Mouse (Mus musculus) midbrain, embryonic 16.5 days (tissue): ENCODE data around the gene Ccnq. TPM values are rescaled to one million over a fixed set of nuclear protein-coding genes. Genes with fewer than 3 reads are reported as not detected.

ENCODE experiments used
- ATAC-seq: fragments of 200-750 bp; cut with Nextera tagmentation; 2 replicates; pipeline ENCODE4 v1.8.0; 2017; ENCODE audit warnings: moderate TSS enrichment
- H3K27ac ChIP-seq: fragments of 300-500 bp; sonication (generic); 2 replicates; pipeline ENCODE4 v1.5.1; 2014; ENCODE audit warnings: mild to moderate bottlenecking, low read length, mixed read lengths
- H3K27me3 ChIP-seq: fragments of 300-500 bp; sonication (generic); 2 replicates; pipeline ENCODE4 v1.6.1; 2014; ENCODE audit warnings: low read depth, low read length, mixed read lengths; ENCODE audit not compliant: control insufficient read depth, insufficient read depth
- H3K36me3 ChIP-seq: fragments of 300-500 bp; sonication (generic); 2 replicates; pipeline ENCODE4 v1.6.1; 2014; ENCODE audit warnings: mild to moderate bottlenecking, low read length, moderate library complexity, mixed read lengths; ENCODE audit not compliant: control insufficient read depth, insufficient read depth
- H3K4me1 ChIP-seq: fragments of 300-500 bp; sonication (generic); 2 replicates; pipeline ENCODE4 v1.6.1; 2014; ENCODE audit warnings: mild to moderate bottlenecking, low read length, mixed read lengths; ENCODE audit not compliant: control insufficient read depth, insufficient read depth
- H3K4me2 ChIP-seq: fragments of 300-500 bp; sonication (generic); 2 replicates; pipeline ENCODE4 v1.6.1; 2014; ENCODE audit warnings: mild to moderate bottlenecking, low read length, mixed read lengths
- H3K4me3 ChIP-seq: fragments of 300-500 bp; sonication (generic); 2 replicates; pipeline ENCODE4 v1.5.1; 2014; ENCODE audit warnings: low read depth, mild to moderate bottlenecking, low read length, moderate library complexity, mixed read lengths
- H3K9ac ChIP-seq: fragments of 300-500 bp; sonication (generic); 2 replicates; pipeline ENCODE4 v1.6.1; 2014; ENCODE audit warnings: low read depth, low read length, mixed read lengths
- H3K9me3 ChIP-seq: fragments of 300-500 bp; sonication (generic); replicated peaks from 2 replicates; pipeline ENCODE4 v1.6.1; 2014; ENCODE audit warnings: mild to moderate bottlenecking, low read length, mixed read lengths; ENCODE audit not compliant: control insufficient read depth, poor library complexity, severe bottlenecking
- WGBS: fragments of 180-500 bp; shearing (Covaris S2); extraction: QIAGEN DNeasy Blood & Tissue Kit; methylation state at CpG from one replicate; pipeline ENCODE4 v1.1.7; 2014; 5-methylcytosine and 5-hydroxymethylcytosine counted together
- polyA plus RNA-seq: library from polyadenylated mRNA; unstranded; fragments of >200 nt; fragmentation: Nextera tagmentation; extraction: Ambion mirVana; gene quantifications from 2 replicates; pipeline ENCODE4 v1.2.1, GENCODE M21; 2015

The Ccnq gene
- polyA plus RNA-seq, 1 experiment from 2014 or later: 27.8 TPM

DNA sequence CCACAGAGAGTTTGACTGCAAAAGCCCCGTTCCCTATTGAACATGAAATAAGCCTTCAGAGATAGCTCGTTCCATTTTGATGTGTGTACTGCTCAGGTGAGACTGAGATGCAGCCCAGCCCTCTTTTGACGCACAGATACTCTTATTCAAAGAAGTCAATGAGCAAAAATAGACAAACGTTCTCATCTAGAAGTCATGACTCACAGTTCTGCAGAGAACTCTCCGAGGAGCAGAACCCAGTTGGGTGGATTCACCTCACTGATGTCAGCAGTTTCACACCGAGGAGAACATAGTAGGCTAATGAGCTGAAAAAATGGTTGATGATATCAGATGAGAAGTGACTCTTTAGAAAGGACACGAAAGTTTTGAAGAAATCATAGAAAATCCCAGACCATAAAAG is 5.3 kb downstream of the Ccnq start:
- Histone ChIP-seq H3K9me3 (no peaks in the 10 kb centered on the region), H3K9ac (no peak overlapping the region), H3K27ac (no peak overlapping the region), H3K4me1 (peaks cover 10% of the 10 kb centered on the region), H3K4me2 (no peak overlapping the region), H3K27me3 (no peaks in the 10 kb centered on the region), H3K36me3 (peaks cover 3% of the 10 kb centered on the region; the same call in 1 of the 2 replicates), H3K4me3 (no peak overlapping the region)
- WGBS: 90% methylated on average over 7 of the region's 7 CpGs
- ATAC-seq: no peak

DNA sequence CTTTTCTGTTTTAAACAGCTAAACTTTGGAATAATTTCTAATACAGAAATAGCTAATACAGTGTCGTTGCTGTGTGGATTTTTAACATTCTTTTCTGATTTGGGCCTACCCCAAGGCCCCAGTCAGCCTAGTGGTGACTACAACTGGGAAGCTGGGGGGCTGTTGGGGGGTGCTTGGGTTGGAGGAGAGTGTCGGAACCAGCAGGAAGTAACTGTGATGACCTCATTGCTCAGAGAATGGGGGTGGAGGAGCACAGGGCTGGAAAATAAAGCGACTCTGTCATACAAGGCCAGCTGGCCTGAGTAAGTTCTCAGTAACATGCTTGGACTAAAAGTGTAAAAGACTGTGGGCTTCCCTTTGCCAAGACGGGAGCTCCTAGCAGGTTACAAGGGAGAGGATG is 6.1 kb downstream of the Ccnq start:
- H3K4me2 ChIP-seq: no peak overlapping the region
- WGBS: 65% methylated on average over 4 of the region's 4 CpGs
- H3K36me3 ChIP-seq: peaks cover 3% of the 10 kb centered on the region; the same call in 1 of the 2 replicates
- no peak overlapping the region for H3K27ac ChIP-seq
- no peak overlapping the region for H3K4me3 ChIP-seq
- H3K9ac ChIP-seq: no peak overlapping the region
- no peaks in the 10 kb centered on the region for H3K27me3 ChIP-seq
- H3K4me1 ChIP-seq: peaks cover 5% of the 10 kb centered on the region
- ATAC-seq: no peak
- H3K9me3 ChIP-seq: no peaks in the 10 kb centered on the region

DNA sequence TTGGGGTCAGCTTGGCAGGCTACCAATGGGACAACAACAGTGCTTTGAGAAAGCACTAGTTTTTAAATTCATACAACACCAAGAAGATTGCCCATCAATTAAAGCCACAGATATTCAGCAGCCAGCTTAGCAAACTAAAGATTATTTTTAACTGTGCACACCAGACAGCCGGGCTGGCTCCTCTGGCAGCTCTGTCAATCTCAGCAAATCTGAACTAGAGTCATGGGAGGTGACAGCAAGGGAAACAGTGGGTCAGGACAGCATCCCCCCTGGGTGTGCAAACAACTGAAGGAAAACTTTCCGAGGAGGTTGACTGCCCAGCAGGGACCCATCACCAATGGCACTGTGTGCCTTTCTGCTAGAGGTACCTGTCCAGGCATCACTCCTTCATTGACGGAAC is 9.1 kb downstream of the Ccnq start:
- Histone ChIP-seq H3K4me1 (peaks cover 3% of the 10 kb centered on the region; the same call in 1 of the 2 replicates), H3K4me3 (no peak overlapping the region), H3K9me3 (no peaks in the 10 kb centered on the region), H3K4me2 (no peak overlapping the region), H3K27me3 (no peaks in the 10 kb centered on the region), H3K9ac (no peak overlapping the region), H3K27ac (no peak overlapping the region), H3K36me3 (no peaks in the 10 kb centered on the region)
- ATAC-seq: no peak
- 60% methylated on average over 3 of the region's 3 CpGs for WGBS

DNA sequence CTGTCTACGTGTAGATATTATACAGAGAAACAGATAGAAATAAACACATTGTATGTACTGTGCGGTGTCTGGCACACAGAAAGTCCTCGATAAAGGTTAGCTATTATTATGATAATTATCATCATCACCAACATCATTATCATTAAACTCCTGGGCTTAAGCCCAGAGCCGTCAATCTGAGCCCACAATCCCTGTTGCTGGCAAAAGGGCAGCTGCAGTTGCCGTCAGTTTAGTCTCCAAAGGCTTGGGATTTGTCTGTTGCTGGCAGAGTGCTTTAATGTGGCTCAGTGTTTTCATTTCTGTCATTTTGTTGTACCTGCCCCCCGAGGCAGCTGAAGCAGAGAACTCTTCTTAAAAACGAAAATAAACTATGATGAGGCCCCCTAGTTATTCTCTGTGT is 9.6 kb downstream of the Ccnq start:
- Histone ChIP-seq H3K9me3 (no peaks in the 10 kb centered on the region), H3K27ac (no peak overlapping the region), H3K4me1 (peaks cover 3% of the 10 kb centered on the region; the same call in 1 of the 2 replicates), H3K9ac (no peak overlapping the region), H3K27me3 (no peaks in the 10 kb centered on the region), H3K36me3 (no peaks in the 10 kb centered on the region), H3K4me2 (no peak overlapping the region), H3K4me3 (no peak overlapping the region)
- no peak for ATAC-seq
- WGBS: 25% methylated on average over 7 of the region's 7 CpGs

DNA sequence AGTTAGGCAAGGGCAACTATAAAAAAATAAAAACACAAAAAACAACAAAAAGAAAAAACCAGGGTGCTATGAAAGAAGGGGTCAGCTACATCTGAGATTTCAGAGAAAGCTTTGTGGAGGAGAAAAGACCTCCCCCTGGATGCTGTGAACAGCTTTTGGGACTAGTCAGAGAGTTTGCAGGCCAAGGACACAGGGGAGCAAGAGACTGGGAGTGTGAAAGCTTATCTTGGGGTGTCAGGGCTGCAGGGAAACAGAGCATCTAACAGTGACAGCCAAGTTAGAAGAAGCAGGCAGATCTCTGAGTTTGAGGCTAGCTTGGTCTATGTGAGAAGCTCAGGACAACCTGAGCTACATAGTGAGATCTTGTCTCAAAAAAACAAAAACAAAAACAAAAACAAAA is 12.2 kb downstream of the Ccnq start:
- no peak for ATAC-seq
- H3K9me3 ChIP-seq: no peaks in the 10 kb centered on the region
- H3K27ac ChIP-seq: no peak overlapping the region

DNA sequence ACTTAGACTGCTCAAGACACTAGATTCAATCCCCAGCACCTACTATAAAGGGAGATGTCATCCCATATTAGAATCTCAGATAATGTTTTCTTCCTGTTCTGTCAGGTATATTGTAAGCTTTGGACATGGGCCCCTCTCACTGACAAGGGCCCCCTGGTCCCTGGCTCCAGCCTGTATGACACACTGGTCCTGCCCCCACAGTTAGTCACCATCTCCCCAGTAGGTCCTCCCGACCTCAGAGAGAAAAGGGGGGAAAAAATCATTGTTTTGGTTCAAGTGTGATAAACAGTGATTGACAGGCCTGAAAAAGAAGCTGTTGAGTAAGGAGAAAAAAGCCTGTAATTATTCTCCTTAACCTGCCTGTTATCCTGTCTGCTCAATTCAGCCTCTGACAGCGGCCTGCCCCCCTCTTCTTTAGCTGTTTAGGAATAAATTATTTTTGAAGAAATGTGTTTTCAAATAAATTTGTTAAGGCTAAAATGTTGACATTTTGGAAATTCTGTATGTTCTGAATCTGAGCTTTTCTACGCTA is 14.6 kb downstream of the Ccnq start:
- no peaks in the 10 kb centered on the region for H3K36me3 ChIP-seq
- no peaks in the 10 kb centered on the region for H3K9me3 ChIP-seq
- no peak overlapping the region for H3K4me2 ChIP-seq
- no peak overlapping the region for H3K4me3 ChIP-seq
- H3K27ac ChIP-seq: no peak overlapping the region
- H3K9ac ChIP-seq: no peak overlapping the region
- no peaks in the 10 kb centered on the region for H3K4me1 ChIP-seq
- ATAC-seq: no peak
- H3K27me3 ChIP-seq: no peaks in the 10 kb centered on the region
- WGBS: 33% methylated on average over 3 of the region's 3 CpGs

More for the DNA sequence above, 12.2 kb downstream of the Ccnq start:
- Histone ChIP-seq H3K4me1 (peaks cover 3% of the 10 kb centered on the region; the same call in 1 of the 2 replicates), H3K27me3 (no peaks in the 10 kb centered on the region), H3K9ac (no peak overlapping the region), H3K36me3 (no peaks in the 10 kb centered on the region), H3K4me2 (no peak overlapping the region), H3K4me3 (no peak overlapping the region)

DNA sequence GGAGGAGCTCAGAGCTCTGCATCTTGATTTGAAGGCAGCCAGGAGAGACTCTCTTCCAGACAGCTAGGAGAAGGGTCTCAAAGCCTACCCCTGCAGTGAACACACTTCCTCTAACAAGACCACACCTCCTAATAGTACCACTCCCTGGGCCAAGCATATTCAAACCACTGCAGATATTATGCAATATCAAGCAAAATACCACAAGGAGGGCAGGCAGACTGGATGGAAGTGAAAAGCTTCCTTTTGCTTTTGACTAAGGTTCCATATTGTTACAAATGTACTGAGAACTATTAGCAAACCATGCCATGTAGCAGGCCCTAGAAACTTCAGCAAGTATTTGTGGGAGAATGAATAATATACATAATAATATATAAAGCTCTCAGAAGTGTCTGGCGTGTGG is 16.4 kb downstream of the Ccnq start:
- Histone ChIP-seq H3K27ac (no peak overlapping the region), H3K36me3 (no peaks in the 10 kb centered on the region), H3K9ac (no peak overlapping the region), H3K4me1 (no peaks in the 10 kb centered on the region), H3K4me2 (no peak overlapping the region), H3K27me3 (no peaks in the 10 kb centered on the region), H3K4me3 (no peak overlapping the region), H3K9me3 (no peaks in the 10 kb centered on the region)
- 89% methylated on average over 1 of the region's 1 CpGs for WGBS
- ATAC-seq: no peak

DNA sequence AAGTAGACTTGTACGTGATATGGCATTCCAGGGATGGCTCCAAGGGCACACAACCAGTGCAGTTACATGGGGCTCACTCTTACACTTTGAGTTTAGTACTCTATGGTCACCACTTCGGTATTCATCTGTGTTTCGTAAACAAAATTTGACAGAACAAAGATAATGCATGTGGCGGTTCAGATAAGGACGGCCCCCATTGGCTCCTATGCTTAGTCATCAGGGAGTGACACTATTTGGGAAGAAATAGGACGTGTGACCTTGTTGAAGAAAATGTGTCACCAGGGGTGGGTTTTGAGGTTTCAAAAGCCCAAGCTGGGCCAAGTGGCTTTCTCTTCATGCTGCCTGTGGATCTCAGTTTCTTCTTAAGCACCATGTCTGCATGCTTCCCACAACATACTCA is 18.9 kb downstream of the Ccnq start:
- 91% methylated on average over 6 of the region's 6 CpGs for WGBS
- ATAC-seq: no peak
- no peaks in the 10 kb centered on the region for H3K9me3 ChIP-seq
- no peak overlapping the region for H3K27ac ChIP-seq
- no peak overlapping the region for H3K4me2 ChIP-seq
- no peak overlapping the region for H3K9ac ChIP-seq
- no peaks in the 10 kb centered on the region for H3K36me3 ChIP-seq
- no peaks in the 10 kb centered on the region for H3K27me3 ChIP-seq
- H3K4me3 ChIP-seq: no peak overlapping the region
- H3K4me1 ChIP-seq: no peaks in the 10 kb centered on the region

DNA sequence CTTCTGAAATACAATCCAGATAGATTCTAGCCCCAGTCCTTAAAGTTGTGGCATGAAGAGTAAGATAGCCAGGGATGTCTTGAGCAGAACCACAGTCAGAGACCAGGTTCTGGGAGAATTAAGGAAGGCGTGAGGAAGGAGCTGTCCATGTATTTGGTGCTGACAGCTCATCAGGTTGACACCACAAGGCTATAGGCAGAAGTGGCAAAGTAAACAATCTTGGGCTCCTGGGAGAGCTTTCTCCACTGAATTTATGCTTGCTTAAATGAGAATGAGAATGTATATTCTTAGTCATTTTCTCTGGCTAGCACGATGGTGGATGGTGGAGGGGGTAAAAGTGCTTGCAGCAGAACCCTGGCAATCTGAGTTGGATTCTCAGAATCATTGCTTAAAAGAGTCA is 20.6 kb downstream of the Ccnq start:
- H3K36me3 ChIP-seq: no peaks in the 10 kb centered on the region
- ATAC-seq: no peak
- no peaks in the 10 kb centered on the region for H3K4me1 ChIP-seq
- H3K27ac ChIP-seq: no peak overlapping the region
- no peak overlapping the region for H3K4me2 ChIP-seq
- no peaks in the 10 kb centered on the region for H3K9me3 ChIP-seq
- H3K9ac ChIP-seq: no peak overlapping the region
- H3K4me3 ChIP-seq: no peak overlapping the region
- WGBS: 35% methylated on average over 2 of the region's 2 CpGs
- no peaks in the 10 kb centered on the region for H3K27me3 ChIP-seq
